Mouse (Mus musculus): ENCODE results near the gene Phf11d. TPM values are rescaled to one million over a fixed set of nuclear protein-coding genes. Genes with fewer than 3 reads are reported as not detected.
"Not testable (repeated sequence)": the region's sequence is repeated elsewhere in the genome, so short reads cannot be mapped to it uniquely, and the experiment has no call there.

The Phf11d gene
- polyA plus RNA-seq, 1 experiment from 2014 or later, result 2.1 TPM

DNA sequence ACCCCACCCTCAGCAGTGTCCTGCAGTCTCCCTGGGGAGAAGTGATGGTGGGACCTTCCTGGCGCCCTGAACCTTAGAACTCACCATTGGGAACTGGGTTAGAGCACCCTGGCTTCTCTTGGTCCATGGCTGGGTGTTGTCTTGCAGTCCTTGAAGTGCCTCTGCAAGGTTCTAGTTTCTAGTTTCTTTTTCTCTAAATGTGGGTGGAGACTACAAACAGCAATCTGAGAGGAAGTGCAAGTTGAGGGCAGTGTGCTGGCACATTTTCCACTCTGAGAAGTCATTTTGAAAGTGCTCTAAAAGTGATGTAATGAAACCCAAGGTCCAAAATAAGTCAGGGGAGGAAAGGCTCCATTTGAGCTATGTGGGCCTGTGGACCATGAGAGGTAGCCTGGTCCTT lies 24.1 kb downstream of the Phf11d start, which contains the start of gene Phf11b:
Phf11b (minus strand) TSS at position 163 of the 400 bp plus-strand sequence.
- not testable (repeated sequence) for H3K27ac ChIP-seq (replicated peaks; ENCODE audit: low read depth, low read length); H3K9ac ChIP-seq (ENCODE audit: low read depth, low read length); H3K4me2 ChIP-seq (ENCODE audit: low read depth, low read length); H3K4me3 ChIP-seq (ENCODE audit: low read depth, low read length); ATAC-seq (ENCODE audit: low read depth); DNase-seq (ENCODE audit: low spot score); H3K4me1 ChIP-seq (ENCODE audit: control insufficient read depth, insufficient read depth, low read length); H3K27me3 ChIP-seq (replicated peaks; ENCODE audit: control insufficient read depth, insufficient read depth, low read length); H3K9me3 ChIP-seq (ENCODE audit: control insufficient read depth, low read length); H3K36me3 ChIP-seq (ENCODE audit: control insufficient read depth, insufficient read depth, low read length)
- 86% methylated on average over 1 of the region's 1 CpGs for WGBS

DNA sequence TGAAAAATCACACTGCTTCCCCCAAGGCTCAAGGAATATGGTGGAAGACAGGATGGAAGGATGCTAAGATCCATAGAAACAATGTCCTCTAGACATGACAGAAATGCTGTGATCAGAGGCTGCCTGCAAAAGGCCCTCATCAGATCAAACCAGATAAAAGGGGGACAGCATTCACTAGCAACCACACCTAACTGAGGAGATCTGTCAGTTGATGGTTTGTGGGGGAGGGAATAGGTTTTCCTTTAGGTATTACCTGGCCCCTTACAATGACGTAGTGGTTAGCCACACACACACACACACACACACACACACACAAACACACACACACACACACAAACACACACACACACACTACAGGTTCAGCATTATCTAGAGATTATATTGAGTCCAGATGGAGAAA lies 25.7 kb downstream of the Phf11d start:
- WGBS, result 69% methylated on average over 1 of the region's 1 CpGs
- H3K4me2 ChIP-seq (ENCODE audit: low read depth, low read length), result no peak overlapping the region
- H3K9me3 ChIP-seq (ENCODE audit: control insufficient read depth, low read length), result no peaks in the 10 kb centered on the region
- H3K9ac ChIP-seq (ENCODE audit: low read depth, low read length), result no peak overlapping the region
- no peak overlapping the region for H3K27ac ChIP-seq (replicated peaks; ENCODE audit: low read depth, low read length)
- no peaks in the 10 kb centered on the region for H3K36me3 ChIP-seq (ENCODE audit: control insufficient read depth, insufficient read depth, low read length)
- H3K4me1 ChIP-seq (ENCODE audit: control insufficient read depth, insufficient read depth, low read length), result no peaks in the 10 kb centered on the region
- H3K27me3 ChIP-seq (replicated peaks; ENCODE audit: control insufficient read depth, insufficient read depth, low read length), result no peaks in the 10 kb centered on the region
- DNase-seq (ENCODE audit: low spot score) (no peak), ATAC-seq (ENCODE audit: low read depth) (no peak)
- H3K4me3 ChIP-seq (ENCODE audit: low read depth, low read length), result no peak overlapping the region

DNA sequence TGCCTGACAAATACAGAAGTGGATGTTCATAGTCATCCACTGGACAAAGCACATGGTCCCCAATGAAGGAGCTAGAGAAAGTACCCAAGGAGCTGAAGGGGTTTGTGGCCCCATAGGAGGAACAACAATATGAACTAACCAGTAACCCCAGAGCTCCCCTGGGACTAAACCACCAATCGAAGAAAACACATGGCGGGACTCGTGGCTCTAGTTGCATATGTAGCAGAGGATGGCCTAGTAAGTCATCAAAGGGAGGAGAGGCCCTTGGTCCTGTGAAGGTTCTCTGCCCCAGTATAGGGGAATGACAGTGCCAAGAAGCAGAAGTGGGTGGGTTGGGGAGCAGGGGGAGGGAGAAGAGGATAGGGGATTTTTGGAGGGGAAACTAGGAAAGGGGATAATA lies 29.2 kb downstream of the Phf11d start:
- DNase-seq (ENCODE audit: low spot score); H3K4me3 ChIP-seq (ENCODE audit: low read depth, low read length); H3K4me1 ChIP-seq (ENCODE audit: control insufficient read depth, insufficient read depth, low read length); H3K9me3 ChIP-seq (ENCODE audit: control insufficient read depth, low read length); ATAC-seq (ENCODE audit: low read depth); H3K9ac ChIP-seq (ENCODE audit: low read depth, low read length); H3K27ac ChIP-seq (replicated peaks; ENCODE audit: low read depth, low read length); H3K27me3 ChIP-seq (replicated peaks; ENCODE audit: control insufficient read depth, insufficient read depth, low read length); H3K36me3 ChIP-seq (ENCODE audit: control insufficient read depth, insufficient read depth, low read length); H3K4me2 ChIP-seq (ENCODE audit: low read depth, low read length): not testable (repeated sequence)
- 74% methylated on average over 3 of the region's 3 CpGs for WGBS

DNA sequence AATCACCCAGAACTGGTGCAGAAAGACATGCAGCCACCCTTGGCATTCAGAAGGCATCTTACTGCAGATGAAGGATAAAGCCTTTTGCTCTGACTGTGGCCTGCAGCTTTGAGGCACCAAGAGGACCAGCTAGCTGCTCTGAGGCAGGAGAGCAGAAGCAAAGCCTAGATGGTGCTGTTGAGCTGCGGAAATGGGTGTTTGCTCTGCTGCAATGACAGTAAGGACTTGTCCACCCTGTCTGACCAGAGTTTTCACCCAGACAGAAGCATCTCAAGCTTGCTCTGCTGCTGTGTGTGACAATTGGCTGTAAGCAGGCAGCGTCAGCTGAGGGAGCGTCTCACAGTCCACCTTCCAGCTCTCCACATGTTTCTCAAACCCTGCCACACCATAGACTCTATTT lies 34.8 kb downstream of the Phf11d start:
- H3K27me3 ChIP-seq (replicated peaks; ENCODE audit: control insufficient read depth, insufficient read depth, low read length); H3K36me3 ChIP-seq (ENCODE audit: control insufficient read depth, insufficient read depth, low read length); H3K4me2 ChIP-seq (ENCODE audit: low read depth, low read length); H3K9ac ChIP-seq (ENCODE audit: low read depth, low read length); H3K4me3 ChIP-seq (ENCODE audit: low read depth, low read length); H3K27ac ChIP-seq (replicated peaks; ENCODE audit: low read depth, low read length); H3K9me3 ChIP-seq (ENCODE audit: control insufficient read depth, low read length); ATAC-seq (ENCODE audit: low read depth); H3K4me1 ChIP-seq (ENCODE audit: control insufficient read depth, insufficient read depth, low read length): not testable (repeated sequence)
- DNase-seq (ENCODE audit: low spot score), result peak; percentile 37
- WGBS, result 49% methylated on average over 3 of the region's 3 CpGs

DNA sequence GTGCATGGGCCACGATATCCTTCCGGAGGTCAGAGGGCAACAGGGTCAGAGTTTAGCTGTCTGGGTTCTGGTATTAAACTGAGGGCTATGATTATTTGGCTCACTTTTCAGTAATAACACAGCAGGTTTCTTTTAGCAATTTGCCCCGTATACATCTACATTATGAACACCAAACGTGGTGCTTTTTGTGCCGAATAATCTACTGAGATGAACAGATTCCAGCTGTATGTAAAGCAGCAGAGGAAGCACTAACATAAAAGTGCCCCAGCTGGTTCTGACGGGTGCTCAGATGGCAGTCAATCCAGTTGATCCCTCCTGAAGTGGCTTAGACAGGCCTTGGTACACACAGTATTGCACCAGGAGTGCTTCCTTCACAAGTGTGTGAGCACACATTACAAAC lies 45.3 kb downstream of the Phf11d start:
- not testable (repeated sequence) for H3K4me3 ChIP-seq (ENCODE audit: low read depth, low read length); ATAC-seq (ENCODE audit: low read depth); H3K27ac ChIP-seq (replicated peaks; ENCODE audit: low read depth, low read length); H3K36me3 ChIP-seq (ENCODE audit: control insufficient read depth, insufficient read depth, low read length); H3K4me1 ChIP-seq (ENCODE audit: control insufficient read depth, insufficient read depth, low read length); DNase-seq (ENCODE audit: low spot score); H3K4me2 ChIP-seq (ENCODE audit: low read depth, low read length); H3K9ac ChIP-seq (ENCODE audit: low read depth, low read length); H3K9me3 ChIP-seq (ENCODE audit: control insufficient read depth, low read length); H3K27me3 ChIP-seq (replicated peaks; ENCODE audit: control insufficient read depth, insufficient read depth, low read length)
- 66% methylated on average over 6 of the region's 6 CpGs for WGBS

DNA sequence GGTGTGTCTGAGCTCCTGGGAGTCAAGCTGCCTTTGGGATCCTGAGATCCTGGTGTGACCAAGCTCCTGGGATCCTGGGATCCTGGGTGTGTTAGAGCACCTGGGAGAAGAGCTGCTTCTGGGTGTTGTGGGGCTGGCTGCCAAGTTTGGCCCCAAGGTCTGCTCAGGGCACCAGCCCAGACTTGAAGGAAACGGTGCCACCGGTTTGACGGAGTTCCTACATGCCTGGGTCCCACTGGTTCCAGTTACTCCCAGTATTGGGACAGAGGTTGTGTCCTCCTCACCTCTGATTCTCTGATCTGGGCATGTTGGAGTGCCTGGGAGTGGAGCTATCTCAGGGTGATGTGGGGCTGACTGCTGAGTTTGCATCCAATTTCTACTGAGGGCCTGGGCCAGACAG lies 46.2 kb downstream of the Phf11d start:
- not testable (repeated sequence) for H3K36me3 ChIP-seq (ENCODE audit: control insufficient read depth, insufficient read depth, low read length); H3K4me3 ChIP-seq (ENCODE audit: low read depth, low read length); H3K9ac ChIP-seq (ENCODE audit: low read depth, low read length); H3K4me2 ChIP-seq (ENCODE audit: low read depth, low read length); H3K27ac ChIP-seq (replicated peaks; ENCODE audit: low read depth, low read length); H3K4me1 ChIP-seq (ENCODE audit: control insufficient read depth, insufficient read depth, low read length); H3K9me3 ChIP-seq (ENCODE audit: control insufficient read depth, low read length); ATAC-seq (ENCODE audit: low read depth); H3K27me3 ChIP-seq (replicated peaks; ENCODE audit: control insufficient read depth, insufficient read depth, low read length); DNase-seq (ENCODE audit: low spot score)
- 83% methylated on average over 3 of the region's 3 CpGs for WGBS

Other genes with a start within 250 kb of the Phf11d start
- gene 1700129C05Rik, start 222.6 kb downstream of the Phf11d start, polyA plus RNA-seq (2014; fragmentation: Nextera tagmentation; extraction: Ambion mirVana), result not detected in 2 replicates
- gene Gm5142, start 186.7 kb downstream of the Phf11d start, polyA plus RNA-seq (2014; fragmentation: Nextera tagmentation; extraction: Ambion mirVana), result not detected in 2 replicates
- gene Rcbtb1, start 164.3 kb downstream of the Phf11d start, polyA plus RNA-seq (2014; fragmentation: Nextera tagmentation; extraction: Ambion mirVana), result 40.0 and 45.5 TPM in 2 replicates
- gene Gm6904, start 105.3 kb downstream of the Phf11d start, polyA plus RNA-seq (2014; fragmentation: Nextera tagmentation; extraction: Ambion mirVana), result not detected in 2 replicates
- 0.22 TPM in 1 of 2 replicates, not detected in the other for gene Phf11a, start 67.9 kb downstream of the Phf11d start, polyA plus RNA-seq (2014; fragmentation: Nextera tagmentation; extraction: Ambion mirVana)
- gene Phf11b, start 24.1 kb downstream of the Phf11d start, polyA plus RNA-seq (2014; fragmentation: Nextera tagmentation; extraction: Ambion mirVana), result 0.72 and 1.1 TPM in 2 replicates
- gene Phf11c, start 29.9 kb upstream of the Phf11d start, polyA plus RNA-seq (2014; fragmentation: Nextera tagmentation; extraction: Ambion mirVana), result 0.37 and 0.45 TPM in 2 replicates
- gene Setdb2, start 75.4 kb upstream of the Phf11d start, polyA plus RNA-seq (2014; fragmentation: Nextera tagmentation; extraction: Ambion mirVana), result 8.7 and 11.3 TPM in 2 replicates
- 38.1 and 39.9 TPM in 2 replicates for gene Cab39l, start 75.5 kb upstream of the Phf11d start, polyA plus RNA-seq (2014; fragmentation: Nextera tagmentation; extraction: Ambion mirVana)
- 32.1 and 33.1 TPM in 2 replicates for gene Cdadc1, start 232.5 kb upstream of the Phf11d start, polyA plus RNA-seq (2014; fragmentation: Nextera tagmentation; extraction: Ambion mirVana)